In genomic region chr10:95139645-95140044, GRCm38 (mm10) we compare ENCODE assay signal across 8 mouse cellular contexts.
DNase-seq lines count a peak whose midpoint lies in the region; ATAC-seq lines count a peak whose summit lies in the region.

No protein-coding gene starts in this region.

- H3K9ac ChIP-seq in hindbrain, embryonic 16.5 days (ENCODE audit: low read depth, low read length) = no peak overlapping the region

- WGBS in hindbrain, embryonic 16.5 days = 47% methylated on average over 8 of the region's 8 CpGs

- H3K27me3 ChIP-seq in hindbrain, embryonic 16.5 days (replicated peaks; ENCODE audit: control insufficient read depth, insufficient read depth, low read length) = no peaks in the 10 kb centered on the region

- no peak for ATAC-seq in hindbrain, embryonic 16.5 days
- ATAC-seq in erythroblast, adult 5-6 weeks (replicated peaks; ENCODE audit: low FRiP score, poor library complexity, severe bottlenecking) = no peak

- no peak overlapping the region for H3K4me2 ChIP-seq in hindbrain, embryonic 16.5 days (ENCODE audit: low read length)

- H3K27ac ChIP-seq in hindbrain, embryonic 16.5 days (ENCODE audit: low read depth, low read length) = peak overlapping the region; percentile 5; the same call in 1 of the 2 replicates

- DNase-seq in adrenal gland, adult 2 months = peak; percentile 51
- no peak for DNase-seq in adrenal gland, postnatal 25 days
- DNase-seq in urinary bladder, postnatal 14 days (ENCODE audit: low spot score) = peak; percentile 34
- no peak for DNase-seq in urinary bladder, adult 2 months (ENCODE audit: low spot score)
- DNase-seq in urinary bladder, postnatal 36 days (ENCODE audit: low spot score in 2 of 2) = peak; percentile 28 to 69
- no peak for DNase-seq in layer of hippocampus, postnatal 25 days (ENCODE audit: extremely low spot score in 1 of 2, low spot score in 1 of 2)

- no peak overlapping the region for H3K4me3 ChIP-seq in hindbrain, embryonic 16.5 days (ENCODE audit: low read length)

- no peaks in the 10 kb centered on the region for H3K36me3 ChIP-seq in hindbrain, embryonic 16.5 days (ENCODE audit: control insufficient read depth, insufficient read depth, low read length)

- H3K9me3 ChIP-seq in hindbrain, embryonic 16.5 days (ENCODE audit: control insufficient read depth, low read length) = no peaks in the 10 kb centered on the region

- peaks cover 16% of the 10 kb centered on the region for H3K4me1 ChIP-seq in hindbrain, embryonic 16.5 days (ENCODE audit: control insufficient read depth, insufficient read depth, low read depth, low read length)

Comparison
In these comparisons a context has a peak if more than half of its experiments do, and no peak if none do; other contexts are left out.
1. DNase-seq: peak in adrenal gland, adult 2 months (single experiment), urinary bladder, postnatal 14 days (single experiment) and urinary bladder, postnatal 36 days (2 of 2); none in adrenal gland, postnatal 25 days (single experiment), urinary bladder, adult 2 months (single experiment) and layer of hippocampus, postnatal 25 days (0 of 2).